Mouse (Mus musculus): ENCODE data around the gene Dusp6.
"Not testable (repeated sequence)": the region's sequence is repeated elsewhere in the genome, so short reads cannot be mapped to it uniquely, and the experiment has no call there.

Gene Dusp6

DNA sequence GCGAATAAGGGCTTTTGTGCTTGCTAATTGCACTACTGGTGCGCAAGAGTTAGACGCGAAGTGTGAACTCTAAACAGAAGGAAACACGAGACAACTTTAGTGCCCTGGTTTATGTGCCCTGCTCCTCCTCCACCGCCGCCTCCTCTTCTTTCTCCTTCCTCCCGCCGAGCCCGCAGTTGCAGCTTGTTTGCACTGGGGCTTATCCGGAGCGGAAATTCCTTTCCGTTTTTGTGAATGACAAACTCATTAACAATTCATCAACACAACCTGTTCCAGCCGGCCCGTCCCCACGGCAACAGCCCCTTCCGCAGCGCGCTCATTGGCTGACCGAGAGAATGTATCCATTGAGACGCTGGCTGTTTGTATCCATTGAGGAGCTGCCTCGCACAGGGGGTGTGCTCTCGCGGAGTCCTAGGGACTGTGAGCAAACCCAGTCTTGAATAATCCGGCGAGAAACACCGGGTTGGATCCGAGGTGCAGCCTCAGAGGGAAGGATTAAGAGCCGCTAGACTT is at the start of gene Dusp6:
Gene Dusp6, plus strand, starts transcription at position 365 of the 513 bp plus-strand sequence.
- peak; percentile 93 to 96 for DNase-seq (ENCODE audit: low spot score in 2 of 2)

DNA sequence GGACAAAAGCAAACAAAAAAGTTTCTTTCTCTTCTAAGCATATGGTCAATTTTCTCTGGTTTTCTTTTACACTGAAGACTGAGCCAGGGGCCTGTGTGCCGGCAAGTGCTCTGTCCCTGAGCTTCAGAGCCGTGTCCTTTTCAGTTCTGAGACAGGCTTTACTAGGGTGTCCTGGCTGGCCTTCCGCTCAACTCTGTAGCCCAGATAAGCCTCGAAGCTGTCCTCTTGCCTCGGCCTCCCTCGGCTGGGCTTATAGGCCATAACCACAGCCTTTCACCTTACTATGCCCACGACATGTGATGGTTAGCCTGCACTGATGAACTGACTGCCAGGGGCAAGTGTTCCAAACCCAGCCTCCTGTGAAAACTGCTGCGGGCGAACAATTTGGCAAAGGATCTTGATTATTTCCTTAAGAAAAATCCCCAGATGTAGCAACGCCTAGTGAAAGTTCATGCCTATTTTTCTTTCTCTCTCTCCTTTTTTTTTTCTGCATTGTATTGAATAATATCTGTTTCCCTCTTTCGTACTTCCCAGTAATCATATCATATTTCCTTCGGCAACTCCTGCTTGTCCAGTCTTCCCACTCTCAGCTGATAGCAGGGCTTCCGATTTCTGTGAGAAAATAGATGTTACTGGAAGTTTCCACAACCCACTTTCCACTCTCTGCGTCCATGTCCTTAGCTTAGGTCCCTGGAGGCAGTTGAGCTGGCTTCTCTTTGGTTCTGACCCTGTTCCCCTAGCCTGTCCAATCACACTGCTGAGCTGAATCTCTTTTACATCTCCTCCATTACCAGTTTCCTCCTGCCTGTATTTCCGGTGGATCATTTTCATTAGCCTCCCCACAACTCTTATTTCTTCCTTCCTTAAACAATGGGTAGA is 48.4 kb upstream of the Dusp6 start:
- no peak for DNase-seq (ENCODE audit: low spot score in 2 of 2)

DNA sequence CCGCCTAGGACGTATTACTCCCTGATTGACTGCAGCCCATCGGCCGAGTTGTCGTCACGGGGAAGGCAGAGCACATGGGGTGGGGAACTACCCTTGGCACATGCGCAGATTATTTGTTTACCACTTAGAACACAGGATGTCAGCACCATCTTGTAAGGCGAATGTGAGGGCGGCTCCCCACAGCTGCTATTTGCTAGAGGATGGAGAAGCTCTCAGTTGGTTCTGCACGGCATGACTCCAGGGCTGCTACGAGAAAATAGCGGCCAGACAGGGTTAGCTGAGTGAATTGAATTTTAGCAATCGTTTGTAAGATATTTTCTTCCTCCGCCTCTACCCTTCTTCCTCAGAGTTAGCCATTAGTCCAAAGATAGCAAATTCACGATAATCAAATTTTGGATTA is 46.5 kb upstream of the Dusp6 start:
- not testable (repeated sequence) for DNase-seq (ENCODE audit: low spot score in 2 of 2)

DNA sequence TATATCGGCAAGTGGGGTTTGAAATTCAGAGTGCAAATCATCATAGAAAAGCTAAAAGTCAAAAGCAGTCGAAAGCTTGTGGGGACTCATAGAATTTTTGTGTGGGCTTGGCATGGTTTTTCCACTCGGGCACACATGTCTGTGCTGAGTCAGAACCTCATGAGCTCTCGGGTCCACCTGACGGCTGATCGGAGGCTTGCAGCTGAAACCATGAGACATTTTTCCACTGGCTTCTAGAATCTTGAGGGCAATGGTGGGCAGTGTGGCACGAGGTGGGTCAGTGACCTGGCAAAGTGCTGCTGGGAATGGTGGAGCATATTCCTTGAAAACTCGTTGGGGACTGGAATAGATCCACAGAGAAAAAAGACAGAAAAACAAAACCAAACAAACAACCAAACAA is 41.5 kb upstream of the Dusp6 start:
- DNase-seq (ENCODE audit: low spot score in 2 of 2), result no peak

- no peak for DNase-seq (ENCODE audit: low spot score in 2 of 2)
Measured at GRCm38 (mm10) chr10:99222726-99223125, 40.3 kb upstream of the Dusp6 start.

DNA sequence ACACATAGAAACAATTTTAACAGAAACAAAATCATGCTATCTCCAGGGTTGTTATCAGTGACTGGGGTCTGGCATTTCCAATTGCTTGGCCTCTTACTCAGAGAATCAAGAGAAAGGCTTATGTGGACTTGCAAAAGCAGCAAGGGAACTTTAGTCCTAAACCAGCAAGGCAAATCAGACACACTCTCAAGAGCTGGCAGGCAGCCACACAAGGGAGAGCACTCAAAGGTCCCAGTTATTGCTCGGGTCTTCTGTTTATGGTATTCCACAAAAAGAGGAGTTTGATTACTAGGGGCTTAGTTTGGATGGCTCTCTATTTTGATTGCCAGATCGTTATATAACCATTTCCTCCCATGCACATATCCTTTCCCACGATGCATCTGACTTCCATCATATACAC is 38.8 kb upstream of the Dusp6 start:
- no peak for DNase-seq (ENCODE audit: low spot score in 2 of 2)

DNA sequence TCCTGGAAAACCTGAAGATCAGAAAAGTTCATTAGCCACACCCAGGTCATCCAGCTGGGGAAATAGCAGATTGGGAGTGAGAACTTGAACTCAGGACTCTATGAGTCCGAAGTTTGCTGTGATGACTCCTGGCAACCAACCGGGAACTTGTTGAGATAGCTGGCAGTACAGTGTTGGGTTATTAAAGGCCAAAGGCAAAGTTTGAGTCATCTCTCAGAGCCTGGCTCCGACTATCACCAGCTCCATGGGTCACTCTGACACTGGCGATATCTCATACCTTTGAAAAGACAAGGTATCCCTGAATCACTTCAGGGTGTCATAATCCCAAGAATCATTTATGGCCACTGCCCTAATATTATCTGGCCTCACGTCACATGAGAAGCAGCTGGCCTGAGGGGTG is 36.2 kb upstream of the Dusp6 start:
- DNase-seq (ENCODE audit: low spot score in 2 of 2), result no peak

- DNase-seq (ENCODE audit: low spot score in 2 of 2), result no peak
Measured at GRCm38 (mm10) chr10:99227968-99228864, 34.8 kb upstream of the Dusp6 start.

- DNase-seq (ENCODE audit: low spot score in 2 of 2), result no peak
Measured at GRCm38 (mm10) chr10:99229031-99229684, 33.9 kb upstream of the Dusp6 start.

DNA sequence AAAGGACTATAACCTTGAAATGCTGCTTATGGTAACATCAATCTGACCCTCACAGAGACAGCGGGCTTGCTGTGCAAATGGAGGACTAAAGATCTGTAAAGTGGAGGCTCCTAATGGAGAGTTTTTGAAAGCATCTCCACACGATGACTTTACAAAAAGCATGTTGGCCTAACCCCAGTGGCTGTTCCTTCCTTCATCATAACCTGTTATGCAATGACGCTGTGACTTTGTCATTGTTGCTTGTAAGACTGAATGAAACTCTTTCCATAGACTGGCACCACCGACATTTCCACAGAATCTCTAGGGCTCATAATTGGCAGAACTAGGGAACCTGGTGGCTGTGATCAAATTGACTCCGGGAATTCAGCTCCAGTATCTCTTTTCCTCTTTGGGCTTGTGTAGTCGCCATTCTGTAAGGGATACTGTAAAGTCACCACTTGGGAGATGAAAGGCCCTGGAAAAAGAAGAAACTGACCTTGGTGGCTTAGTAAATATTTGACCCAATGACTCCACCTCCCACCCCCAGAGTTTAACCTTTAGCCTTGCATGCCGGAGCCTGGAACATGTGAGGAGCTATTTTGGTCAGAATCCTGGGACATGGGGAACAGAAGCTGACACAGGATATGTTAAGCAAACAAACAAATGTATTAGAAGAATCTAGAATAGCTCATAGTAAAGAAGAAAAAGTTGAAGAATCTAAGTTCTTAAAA is 30.4 kb upstream of the Dusp6 start:
- DNase-seq (ENCODE audit: low spot score in 2 of 2), result no peak

- DNase-seq (ENCODE audit: low spot score in 2 of 2), result no peak
Measured at GRCm38 (mm10) chr10:99234336-99234735, 28.7 kb upstream of the Dusp6 start.

DNA sequence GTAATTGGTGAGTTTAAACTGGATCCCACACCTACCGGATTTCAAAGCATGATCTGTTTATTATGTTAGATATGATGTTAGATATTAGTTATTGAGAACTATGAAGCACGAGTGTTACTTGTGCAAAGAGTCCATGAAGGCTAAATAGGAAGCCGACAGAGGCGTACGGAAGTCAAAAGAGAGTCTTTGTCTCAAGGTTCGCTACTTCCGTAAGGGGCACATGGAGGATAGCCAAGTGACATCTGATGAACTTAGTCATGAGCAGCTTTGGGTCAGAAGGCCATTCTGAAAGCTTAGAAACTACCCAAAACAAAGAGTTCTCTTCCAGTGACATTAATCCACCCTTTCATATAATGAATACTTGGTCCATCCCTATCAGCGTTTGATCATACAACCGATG is 27.9 kb upstream of the Dusp6 start:
- DNase-seq (ENCODE audit: low spot score in 2 of 2), result no peak

GRCm38 (mm10) chr10:99237205-99237832 is 25.7 kb upstream of the Dusp6 start:
- no peak for DNase-seq (ENCODE audit: low spot score in 2 of 2)

GRCm38 (mm10) chr10:99238537-99238936 is 24.5 kb upstream of the Dusp6 start:
- DNase-seq (ENCODE audit: low spot score in 2 of 2), result no peak

DNA sequence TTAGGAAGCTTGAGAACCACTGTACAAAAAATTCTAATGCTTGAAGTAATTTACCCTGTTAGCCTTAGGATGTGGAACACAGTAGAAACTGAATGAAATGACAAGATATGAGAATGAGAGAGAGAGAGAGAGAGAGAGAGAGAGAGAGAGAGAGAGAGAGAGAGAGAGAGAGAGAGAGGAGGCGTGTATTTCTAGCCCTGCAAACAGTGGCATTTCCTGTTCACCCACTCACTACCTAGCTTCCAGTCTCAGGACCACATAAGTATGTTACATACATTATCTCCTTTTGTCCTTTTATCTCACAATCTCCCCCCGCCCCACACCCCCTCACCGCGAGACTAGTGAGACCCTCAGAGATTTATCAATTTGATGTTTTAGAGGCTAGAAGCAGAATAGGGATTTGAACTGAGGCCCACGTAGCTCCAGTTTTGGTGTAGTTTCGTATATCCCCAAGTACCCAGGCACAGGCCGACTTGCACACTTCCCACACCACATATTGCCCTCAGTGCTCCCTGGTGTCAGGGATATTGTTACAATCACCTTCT is 21.7 kb upstream of the Dusp6 start:
- DNase-seq (ENCODE audit: low spot score in 2 of 2), result no peak

DNA sequence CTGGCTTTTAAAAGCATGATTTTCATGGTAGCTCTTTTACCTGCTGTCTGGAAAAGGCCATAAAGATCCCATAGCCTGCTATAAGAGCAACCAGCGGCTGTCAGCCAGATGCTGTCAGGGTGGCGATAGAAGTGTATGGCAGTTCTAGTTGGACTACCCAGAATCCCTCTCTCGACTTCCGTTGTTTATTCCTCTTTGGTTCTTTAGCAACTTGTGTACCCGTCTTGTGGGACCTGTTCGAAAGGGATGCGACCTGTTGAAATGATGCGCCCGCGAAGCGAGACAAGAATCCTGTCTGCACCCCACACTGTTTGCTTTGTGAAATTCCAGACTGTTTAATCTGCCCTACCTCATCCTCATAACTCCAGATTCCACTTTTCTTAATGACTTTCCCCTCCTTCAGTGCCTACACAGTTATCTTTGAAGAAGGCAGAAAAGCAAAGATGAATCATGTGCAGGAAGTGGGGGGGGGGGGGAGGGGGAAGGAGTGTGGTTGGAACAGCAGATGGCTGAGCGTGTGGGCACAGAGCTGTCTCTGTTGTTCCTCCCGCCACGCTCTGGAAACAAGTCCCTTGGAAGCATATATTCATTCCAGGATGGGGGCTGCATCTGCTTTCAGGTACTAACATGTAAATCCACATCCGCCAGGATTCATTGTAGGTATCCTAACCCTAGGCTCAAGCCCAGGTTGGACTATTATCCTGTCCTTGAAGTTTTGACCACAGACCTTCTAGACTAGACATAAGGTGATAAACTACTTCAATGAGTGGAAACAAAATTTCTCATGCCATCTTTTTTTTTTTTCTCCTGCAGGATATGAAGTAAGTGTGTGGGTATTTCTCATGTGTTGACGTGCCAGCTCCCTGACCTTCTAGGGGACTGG is 21.0 kb upstream of the Dusp6 start:
- DNase-seq (ENCODE audit: low spot score in 2 of 2), result no peak

- DNase-seq (ENCODE audit: low spot score in 2 of 2), result no peak
Measured at GRCm38 (mm10) chr10:99242721-99243120, 20.3 kb upstream of the Dusp6 start.

GRCm38 (mm10) chr10:99243907-99244489 is 19.0 kb upstream of the Dusp6 start:
- no peak for DNase-seq (ENCODE audit: low spot score in 2 of 2)

DNA sequence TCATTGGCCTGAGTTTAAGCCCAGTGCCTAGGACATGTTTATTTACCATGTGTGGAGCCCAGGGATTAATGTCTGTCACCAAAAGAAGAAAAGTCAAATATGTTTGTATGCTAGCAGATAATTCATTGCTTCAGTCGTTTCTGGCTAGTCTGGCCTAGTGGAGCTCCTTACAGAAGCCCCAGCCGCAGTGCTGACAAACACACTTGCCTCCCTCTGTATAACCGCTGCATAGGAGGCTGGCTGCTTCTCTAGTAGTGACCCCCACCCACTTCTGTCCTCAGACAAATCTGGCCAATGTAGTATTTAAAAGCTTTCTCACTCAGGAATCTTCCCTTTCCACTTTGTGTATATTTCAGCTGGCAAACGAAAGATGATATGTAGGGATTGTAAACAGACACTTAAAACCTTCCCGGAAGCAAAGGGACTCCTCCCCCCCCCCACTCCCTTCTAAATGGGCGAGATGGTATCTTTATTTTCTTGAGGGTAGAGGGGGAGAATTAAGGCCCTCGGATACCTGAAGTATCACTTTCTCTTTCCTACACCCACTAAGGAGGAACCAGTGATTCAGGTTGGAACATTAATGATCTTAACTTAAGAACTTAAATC is 18.3 kb upstream of the Dusp6 start:
- DNase-seq (ENCODE audit: low spot score in 2 of 2), result no peak

Measured in urinary bladder, postnatal 36 days (tissue).